Mouse (Mus musculus) common myeloid progenitor, adult 5-6 weeks (primary cell): ENCODE results near the gene Srgap2. TPM values are rescaled to one million over a fixed set of nuclear protein-coding genes. Genes with fewer than 3 reads are reported as not detected.

Experiments
- ATAC-seq: replicated peaks from 2 replicates; pipeline ENCODE4 v1.8.0; 2016; ENCODE audit warnings: low read depth, mild to moderate bottlenecking, moderate TSS enrichment, inconsistent platforms; ENCODE audit not compliant: poor library complexity, severe bottlenecking
- total RNA-seq: library from RNA; stranded (forward); fragments of 200-1000, 187-1606 nt; gene quantifications from 2 replicates; pipeline ENCODE4 v1.2.3, GENCODE M21; 2017

Gene Srgap2
- total RNA-seq: 11.4 and 14.6 TPM in 2 replicates

DNA sequence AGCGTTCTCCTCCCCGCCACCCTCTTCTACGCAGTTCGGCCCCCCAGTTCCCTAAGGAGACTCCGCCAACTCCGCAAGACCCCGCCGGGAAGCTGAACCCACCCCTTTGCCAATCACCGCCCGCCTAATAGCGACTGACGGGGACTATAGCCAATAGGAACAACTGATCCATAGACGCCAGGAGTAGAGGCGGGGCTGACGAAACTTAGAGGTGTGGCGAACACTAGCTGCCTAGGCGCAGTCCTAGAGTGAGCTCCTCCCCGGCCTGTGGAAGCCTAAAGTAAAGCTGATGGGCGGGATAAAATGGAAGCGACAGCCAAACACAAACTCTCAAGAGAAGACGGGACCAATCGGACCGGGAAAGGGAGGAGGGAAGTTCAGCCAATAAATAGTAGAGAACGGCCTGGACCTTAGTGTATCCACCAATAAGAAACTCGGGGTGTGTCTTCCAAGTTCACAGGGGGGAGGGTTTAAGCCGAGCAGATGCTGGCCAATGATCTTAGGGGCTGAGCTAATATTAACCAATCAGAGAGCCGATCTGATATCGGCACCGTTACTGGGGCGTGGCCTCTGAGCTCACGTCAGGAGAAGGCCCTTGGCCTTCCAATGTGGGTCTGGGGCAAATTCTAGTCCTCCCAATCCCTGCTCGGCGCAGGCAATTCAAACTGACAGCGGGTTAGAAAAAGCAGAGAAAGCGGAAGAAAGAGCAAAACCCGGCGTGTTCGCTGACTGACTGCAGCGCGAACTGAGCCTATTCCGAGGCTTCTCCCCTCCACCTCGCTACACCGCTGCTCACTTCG lies at the start of gene Srgap2, which contains the start of gene Fam72a:
TSS of gene Srgap2 (minus strand) at position 72 of the 800 bp plus-strand sequence.
TSS of gene Fam72a (plus strand) at position 623 of the 800 bp plus-strand sequence.
- ATAC-seq: peak; percentile 78

DNA sequence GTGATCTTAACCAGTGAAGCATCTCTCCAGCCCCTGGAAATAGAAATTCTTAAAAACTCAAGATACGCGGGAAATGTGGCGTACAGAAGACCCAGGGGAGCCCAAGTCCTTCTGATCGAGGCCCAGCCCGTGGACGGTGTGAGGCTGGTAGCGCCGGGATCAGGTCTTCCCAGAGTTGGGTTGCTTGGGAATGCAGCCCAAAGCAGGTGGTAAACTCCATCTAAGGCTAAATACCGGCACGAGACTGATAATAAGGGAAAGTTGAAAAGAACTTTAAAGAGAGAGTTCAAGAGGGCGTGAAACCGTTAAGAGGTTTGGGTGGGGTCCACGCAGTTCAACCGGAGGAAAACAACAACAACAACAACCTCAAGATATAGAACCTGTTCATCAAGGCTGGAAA lies 46.6 kb upstream of the Srgap2 start:
- peak; percentile 72; the same call in 1 of the 2 replicates for ATAC-seq

DNA sequence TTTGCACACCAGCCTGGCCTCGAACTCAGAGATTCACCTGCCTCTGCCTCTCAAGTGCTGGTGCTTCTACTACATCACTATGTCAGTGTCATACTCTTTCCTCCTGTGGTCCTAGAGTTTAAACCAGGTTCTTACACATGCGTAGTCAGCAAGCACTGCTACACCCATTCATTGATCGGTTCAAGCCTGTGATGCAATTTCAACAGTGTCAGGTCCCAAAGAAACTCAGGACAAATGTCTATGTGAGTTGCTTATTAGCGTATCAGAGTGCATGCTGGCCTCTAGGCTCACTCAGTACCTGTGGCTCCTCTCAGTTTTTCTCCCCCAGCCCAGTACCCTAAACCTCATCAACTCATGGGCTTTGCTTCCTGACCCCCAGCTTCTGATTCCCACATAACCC lies 43.2 kb upstream of the Srgap2 start:
- no peak for ATAC-seq

DNA sequence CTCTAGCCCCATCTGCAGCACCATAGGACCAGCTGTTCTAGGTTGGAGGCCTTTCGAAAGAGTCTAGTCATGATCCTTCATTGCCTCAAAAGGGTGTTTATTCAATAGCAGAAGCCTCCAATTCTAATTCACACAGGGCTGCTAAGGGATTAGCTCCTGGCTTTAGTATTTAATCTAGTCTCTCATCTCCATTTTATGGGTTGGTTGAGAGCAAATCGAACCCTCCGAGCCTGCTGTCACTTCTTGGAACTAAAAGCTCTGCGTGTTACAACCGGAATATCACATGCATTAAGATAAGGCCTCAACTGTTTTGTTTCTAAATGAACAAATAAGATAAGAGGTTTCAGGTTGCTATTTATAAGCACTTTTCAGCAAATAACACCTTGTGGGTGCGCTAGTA lies 42.6 kb upstream of the Srgap2 start:
- ATAC-seq: no peak

DNA sequence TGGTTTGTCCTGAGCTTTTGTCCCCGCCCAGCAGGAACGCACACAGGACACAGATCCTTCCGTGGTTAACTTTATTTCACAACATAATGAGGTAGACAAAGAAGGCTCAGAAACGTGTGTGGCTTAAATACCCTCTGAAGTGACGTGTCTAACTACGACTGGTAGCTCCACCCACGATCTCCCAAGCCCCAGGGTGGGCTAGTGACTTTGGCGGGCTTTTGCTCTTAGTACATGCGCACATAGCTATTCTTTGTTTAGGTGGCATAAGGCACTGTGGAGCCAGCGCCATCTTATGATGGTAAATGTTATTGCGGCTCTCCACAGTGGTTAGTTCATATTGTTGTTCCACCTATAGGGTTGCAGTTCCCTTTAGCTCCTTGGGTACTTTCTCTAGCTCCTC lies 38.9 kb upstream of the Srgap2 start:
- ATAC-seq: peak; percentile 78

DNA sequence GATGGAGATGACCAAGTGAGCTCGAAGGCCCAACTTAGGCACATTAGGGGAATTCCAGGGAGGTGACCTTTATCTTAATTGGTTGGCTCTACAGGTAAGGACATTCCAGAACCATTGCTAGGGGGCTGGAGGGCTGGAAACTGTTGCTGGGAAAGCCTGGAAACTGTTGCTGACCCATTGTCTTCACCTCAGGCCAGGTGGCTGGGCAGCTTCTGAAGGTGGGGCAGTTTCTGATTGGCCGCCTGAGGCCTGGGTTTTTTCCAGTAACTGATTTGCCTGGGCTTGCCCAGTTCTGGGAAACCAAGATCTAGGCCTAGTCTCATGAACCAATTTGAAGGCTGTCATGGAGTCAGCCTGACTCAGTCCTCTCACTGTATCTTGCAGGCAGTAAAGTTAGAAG lies 34.9 kb upstream of the Srgap2 start:
- ATAC-seq: no peak

DNA sequence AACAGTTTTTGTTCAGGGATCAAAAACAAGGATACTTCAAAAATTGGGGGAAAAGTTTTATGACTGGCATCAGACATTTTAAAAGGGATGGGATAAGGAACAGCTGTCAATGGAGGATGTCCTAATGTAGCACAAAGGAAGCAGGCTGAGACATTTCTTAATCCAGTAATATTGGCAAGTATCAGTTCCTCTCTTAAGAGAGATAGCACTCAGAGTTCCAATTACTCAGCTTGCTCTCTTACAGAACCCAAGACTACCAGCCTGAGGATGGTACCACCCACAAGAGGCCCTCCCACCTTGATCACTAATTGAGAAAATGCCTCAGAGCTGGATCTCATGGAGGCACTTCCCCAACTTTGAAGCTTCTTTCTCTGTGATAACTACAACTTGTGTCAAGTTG lies 33.3 kb upstream of the Srgap2 start:
- no peak for ATAC-seq

DNA sequence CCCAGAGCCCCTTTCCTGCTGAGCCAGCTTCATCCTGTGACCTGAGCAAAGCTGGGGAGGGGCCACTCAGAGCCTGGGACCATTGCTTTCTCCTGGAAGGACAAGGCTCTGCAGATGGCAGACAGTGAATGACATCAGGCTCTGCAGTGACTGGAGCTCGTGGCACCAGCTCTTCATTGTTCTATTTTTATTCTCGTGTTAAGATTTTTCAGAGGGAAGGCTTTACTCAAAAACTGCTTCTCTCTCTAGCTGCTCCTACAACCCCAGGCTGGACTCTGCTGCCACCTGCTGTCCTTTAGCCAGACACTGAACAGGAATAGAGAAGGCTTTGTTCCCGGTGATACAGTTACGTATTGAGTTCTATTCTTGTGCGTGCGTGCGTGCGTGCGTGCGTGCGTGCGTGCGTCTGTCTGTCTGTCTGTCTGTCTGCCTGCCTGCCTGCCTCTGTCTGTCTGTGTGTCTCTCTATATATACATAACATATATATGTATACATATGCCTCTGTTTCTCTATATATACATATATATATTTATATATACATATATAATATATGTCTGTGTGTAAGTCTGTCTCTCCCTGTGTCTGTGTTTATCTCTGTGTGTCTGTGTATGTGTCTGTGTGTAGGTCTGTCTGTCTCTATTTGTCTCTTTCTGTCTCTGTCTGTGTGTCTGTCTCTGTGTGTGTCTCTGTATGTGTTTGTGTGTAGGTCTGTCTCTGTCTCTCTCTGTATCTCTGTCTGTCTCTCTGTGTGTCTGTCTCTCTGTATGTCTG lies 28.1 kb upstream of the Srgap2 start:
- peak; percentile 100 for ATAC-seq

DNA sequence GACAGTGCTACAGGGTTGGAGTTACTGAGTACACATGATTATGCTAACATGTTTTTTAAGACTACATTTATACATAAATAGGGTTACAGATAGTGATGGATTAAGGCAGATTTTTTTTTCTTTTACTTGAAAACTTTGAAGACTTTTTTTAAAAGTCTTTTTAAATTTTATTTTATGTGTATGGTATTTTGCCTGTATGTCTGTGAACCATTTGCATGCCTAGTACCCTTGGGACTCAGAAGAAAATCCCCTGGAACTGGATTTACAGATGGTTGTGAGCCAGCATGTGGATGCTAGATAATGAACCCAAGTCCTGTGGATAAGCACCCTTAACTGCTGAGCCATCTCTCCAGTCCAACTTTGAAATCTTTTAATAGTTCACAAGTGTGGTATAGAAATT lies 26.3 kb upstream of the Srgap2 start:
- ATAC-seq: no peak

DNA sequence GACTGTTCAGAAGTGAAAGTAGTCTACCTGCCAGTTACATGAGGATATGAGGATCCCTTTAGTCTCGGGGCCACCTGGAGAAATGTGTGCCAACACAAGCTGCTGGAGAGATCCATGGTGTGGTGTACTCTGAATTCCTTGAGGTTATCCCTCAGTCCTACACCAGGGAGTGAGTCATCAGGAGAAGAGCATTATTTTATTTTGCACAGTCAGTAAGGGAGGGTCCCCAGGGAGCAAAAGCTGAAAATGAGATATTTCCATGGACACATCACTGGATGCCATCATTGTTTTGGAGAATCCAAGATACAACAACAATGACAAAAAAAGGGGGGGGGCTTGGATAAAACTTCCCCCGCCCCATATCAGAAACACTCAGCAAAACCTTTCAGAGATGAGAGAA lies 24.8 kb upstream of the Srgap2 start:
- no peak for ATAC-seq

DNA sequence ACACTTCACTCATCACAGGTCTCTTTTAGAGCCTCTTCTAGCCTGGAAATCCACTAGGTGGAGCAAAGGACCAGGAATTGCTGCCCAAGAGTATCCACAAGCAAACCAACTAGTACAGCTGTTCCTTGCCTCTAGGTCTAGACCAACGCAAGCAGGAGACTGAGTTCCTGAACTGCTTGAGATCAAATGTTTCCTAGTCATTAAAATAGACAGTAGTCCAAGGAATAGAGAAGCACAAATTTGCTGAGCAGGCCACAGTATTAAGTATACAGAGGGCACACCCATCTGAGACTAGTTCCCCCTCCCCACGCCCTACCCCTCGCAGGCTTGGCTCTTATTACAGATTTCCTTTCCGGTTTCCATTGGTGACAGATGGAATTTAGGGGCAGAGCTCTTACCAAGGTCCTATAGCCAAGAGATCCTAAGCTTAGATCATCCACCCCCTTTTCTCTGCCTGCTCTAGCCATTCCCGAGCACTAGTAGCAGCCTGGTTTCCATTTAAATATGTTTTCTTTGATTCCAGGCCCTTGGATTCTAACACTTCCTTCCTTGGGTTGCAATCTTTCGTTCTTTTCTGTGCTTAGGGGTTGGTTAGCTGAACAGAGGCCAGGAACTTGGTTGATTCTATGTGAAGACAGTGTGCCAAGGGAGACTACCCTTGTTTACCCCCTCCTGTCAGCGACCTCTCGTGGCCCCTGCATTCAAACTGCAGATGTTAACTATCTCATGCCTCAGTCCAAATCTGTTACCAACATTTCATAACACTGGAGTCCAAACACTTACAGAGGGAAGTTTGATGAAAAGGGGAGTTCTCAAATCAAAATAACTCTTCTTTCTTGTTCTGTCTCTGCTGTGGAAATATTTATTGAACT lies 21.6 kb upstream of the Srgap2 start:
- ATAC-seq: no peak

DNA sequence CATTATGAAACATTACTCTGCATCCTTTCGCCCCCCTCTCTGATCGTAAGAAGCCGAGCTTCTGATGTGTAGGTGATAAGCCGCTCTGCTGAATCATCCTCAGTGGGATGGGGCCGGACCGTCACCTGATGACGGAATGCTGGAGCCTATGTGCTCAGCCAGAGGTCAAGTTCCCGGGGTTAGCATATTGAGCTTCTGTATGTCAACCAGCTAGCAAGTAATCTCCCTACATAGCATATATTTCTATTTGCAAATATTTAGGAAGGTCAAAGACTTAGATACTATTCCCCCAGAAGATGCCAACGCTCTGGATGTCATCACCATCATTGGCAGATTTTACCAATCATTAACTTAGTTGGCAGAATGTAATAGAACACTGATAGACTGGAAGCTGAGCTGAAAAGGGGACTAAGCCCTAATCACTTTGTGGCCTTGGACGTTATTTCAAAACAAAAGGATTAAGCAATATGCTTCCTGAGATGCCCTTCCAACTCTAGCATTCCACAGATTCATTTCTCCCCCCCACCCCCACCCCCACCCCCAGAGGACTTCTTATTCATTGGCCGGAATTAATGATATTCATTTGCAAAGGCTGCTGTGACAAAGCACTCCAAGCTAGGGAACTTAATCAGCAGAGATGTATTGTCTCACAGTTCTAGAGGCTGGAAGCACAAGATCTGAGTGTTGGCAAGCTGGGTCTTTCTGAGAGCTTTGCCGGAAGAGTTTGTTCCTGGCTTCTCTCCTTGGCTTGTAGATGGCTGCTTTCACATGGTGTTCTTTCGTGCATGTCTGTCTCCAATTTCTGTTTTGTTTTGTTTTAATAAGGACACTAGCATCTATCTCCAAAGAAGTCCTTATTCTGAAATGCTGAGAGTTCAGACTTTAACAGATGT lies 19.9 kb upstream of the Srgap2 start:
- ATAC-seq: no peak

DNA sequence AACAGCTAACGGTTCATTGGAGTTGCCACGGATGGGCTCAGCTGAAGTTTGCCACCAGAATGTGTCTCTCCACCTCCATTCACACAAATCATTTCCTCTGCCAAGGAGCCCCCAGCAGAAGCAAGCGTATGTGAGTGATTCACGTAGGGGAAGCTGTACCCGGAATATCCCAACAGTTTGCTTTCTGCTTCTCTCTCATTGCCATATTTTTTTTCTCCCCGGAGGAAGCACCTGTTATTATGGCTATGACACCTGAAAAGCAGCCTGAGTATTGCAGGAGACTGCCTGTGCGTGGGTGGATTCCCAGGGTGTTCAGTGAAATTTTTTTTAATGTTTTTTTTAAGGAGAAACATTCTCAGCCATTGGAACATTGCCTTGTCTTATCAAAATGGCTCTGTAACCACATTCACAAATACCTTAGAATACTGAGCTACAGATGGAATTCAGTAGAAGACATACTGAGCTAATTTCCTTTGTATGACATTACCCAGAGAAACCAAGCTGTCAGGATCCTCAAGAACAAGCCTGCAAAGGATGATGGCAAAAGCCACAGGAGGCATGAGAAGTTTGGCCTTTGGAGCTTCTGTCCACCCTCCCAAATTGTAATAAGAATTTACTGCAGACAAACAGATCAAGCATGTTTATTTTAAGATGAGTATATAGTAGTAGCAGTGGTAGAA lies 16.9 kb upstream of the Srgap2 start:
- no peak for ATAC-seq

DNA sequence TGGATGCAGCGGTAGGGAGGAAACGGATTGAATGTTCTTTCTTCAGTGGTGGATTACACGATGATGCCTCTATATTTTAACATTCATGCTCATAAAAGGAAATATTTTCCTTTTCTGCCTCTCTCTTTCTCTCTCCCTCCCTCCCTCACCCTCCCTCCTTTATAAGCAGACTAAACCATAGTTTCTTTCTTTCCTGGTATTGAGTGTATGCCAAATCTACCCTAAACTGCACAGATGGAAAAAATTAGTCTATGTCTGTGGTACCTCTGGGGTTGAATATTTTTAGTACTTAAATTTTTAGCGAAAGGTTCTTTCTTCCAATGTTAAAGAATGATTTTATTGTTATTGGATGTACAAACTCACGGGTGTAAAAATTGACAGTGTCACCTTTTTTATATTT lies 14.8 kb upstream of the Srgap2 start:
- ATAC-seq: no peak

DNA sequence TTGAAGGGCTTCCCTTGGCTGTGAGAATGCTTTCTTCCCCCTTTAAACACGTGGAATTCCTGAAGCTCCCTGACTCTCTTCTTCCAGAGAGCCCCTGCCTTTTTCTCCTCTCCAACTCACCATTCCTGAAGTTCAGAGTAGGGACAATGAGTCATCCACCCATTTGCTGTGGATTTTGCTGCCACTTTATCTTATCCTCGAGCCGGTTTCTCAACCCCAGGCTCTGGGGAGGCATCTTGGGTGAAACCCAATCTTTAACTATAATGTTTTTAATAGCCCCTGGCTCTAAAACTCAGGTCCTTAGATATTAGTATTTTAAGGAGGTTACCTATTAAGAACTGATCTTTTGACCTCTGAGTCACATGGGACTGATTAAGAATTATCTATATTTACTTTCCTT lies 14.3 kb upstream of the Srgap2 start:
- no peak for ATAC-seq

DNA sequence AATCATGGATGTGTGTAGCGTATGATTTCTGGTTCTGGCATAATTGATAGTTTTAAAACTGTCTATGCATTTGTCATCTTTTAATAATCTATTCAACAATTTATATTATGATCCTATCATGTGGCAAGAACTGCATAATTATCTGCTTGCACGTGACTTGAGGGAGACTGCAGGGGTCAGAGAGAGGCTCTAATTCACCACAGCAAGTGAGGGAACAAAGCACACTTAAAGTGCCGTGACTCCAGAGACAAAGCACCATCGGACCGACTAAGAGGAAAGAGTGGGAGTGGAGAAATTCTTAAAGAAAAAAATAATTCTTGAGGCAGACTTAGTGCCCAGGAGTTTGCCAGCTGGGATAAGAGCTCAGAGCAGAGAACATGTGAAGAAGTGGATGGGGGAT lies 13.6 kb upstream of the Srgap2 start:
- no peak for ATAC-seq

DNA sequence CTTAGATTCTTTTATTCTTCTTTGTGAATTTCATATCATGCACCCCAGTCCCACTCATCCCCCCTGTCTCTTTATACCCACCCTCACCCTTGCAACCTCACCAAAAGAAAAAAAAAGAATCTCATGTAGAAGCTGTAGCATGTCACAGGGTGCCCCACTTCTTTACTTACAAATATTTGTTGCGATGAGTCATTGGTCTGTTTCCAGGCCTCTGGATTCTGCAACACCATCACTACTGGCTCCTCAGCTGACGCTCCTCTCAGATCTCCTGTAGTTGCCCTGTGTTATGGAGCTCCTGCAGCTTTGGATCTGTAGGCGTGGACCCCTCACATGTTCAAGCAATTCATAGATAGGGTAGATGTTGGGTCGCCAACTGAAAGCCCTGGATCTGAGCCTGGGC lies 12.6 kb upstream of the Srgap2 start:
- ATAC-seq: no peak

DNA sequence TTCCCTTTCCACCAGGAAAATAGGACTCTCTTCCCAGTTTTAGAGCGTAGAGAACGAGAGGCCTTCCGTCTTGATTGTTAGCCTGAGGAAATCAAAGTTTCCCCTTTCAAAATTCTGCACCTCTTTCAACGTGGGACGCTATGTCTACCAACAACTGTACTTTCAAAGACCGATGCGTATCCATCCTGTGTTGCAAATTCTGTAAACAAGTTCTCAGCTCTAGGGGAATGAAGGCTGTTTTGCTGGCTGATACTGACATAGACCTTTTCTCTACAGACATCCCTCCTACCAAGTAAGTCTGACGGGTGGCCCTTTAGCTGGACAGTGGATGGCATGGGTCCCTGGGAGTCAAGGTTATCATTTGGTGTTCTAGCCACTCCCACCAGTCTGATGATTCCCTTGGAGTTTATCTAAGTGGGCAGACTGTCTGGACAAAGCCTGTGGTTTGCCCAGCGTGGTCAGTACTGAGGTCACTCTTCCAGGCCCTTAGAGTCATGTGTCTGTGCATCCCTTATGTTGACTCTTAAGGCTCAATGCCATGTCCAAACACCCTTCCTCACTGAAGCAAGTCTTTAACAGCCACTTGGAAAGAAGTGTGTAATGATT lies 1.5 kb upstream of the Srgap2 start:
- ATAC-seq: no peak

DNA sequence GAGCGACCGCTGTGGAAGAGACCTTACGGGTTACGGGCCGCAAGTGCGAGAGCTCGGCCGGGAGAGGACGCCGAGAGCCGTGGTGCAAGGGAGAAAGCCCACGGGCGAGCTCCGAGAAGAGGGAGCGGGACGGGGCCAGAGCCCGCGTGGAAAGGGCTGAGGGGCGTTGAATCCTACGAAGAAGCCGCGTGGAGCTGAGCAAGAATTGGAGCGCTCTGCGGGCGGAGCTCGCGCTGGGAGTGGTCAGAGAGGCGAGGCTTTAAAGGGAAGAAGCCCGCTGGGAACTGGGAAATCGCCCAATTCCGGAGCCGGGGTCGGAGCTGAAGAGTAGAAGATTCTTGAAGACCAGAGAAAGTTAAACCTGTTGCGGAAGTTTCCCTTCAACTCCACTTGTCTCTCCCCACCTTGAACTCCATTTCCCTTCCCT lies 942 bp upstream of the Srgap2 start:
- ATAC-seq: peak; percentile 9
